Mouse (Mus musculus): ENCODE measurements around the gene Braf.

DNA sequence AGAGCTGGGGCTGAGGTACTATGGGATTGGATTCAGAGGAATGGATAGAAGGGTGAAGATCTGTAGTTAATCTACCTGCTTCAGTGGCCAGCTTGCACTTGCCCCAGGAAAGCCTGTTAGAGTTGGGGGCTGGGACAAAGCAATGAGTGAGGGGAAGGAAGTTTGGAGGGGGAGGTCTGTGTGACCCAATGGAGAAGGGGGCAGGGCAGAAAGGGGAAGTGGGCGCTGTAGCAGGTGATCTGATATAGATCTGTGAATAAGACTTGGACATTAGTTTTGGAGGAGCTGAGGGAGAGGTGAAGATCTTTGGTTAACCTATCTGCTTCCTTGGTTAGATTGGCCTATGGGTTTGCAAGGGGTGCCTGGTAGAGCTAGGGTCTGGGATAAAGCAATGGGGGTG lies 20.2 kb upstream of the Braf start:
- TF ChIP-seq CTCF (IDR thresholded peaks at IDR 0.05; ENCODE audit: insufficient read depth, low read length): no peak
- no peak for TF ChIP-seq POLR2A (IDR thresholded peaks at IDR 0.05; ENCODE audit: borderline replicate concordance, extremely low read depth, low read depth, low read length)
